Mouse (Mus musculus) kidney, adult 2 months (tissue): ENCODE measurements around the gene Gnb1.

Experiments used
- CTCF ChIP-seq: fragments of 200-500 bp; conservative IDR thresholded peaks from 2 replicates; pipeline ENCODE4 v1.5.1; 2011; ENCODE audit warnings: low read depth, mild to moderate bottlenecking, control low read depth, low read length, moderate library complexity, mixed read lengths; ENCODE audit not compliant: insufficient read depth, insufficient read length
- POLR2A ChIP-seq: fragments of 200-500 bp; IDR thresholded peaks from one replicate; pipeline ENCODE4 v1.6.1; 2011; ENCODE audit warnings: low read depth, low read length, control low read depth

- TF ChIP-seq POLR2A (no peak), CTCF (no peak)
Observed at GRCm38 (mm10) chr4:155596606-155597005, 105.4 kb downstream of the Gnb1 start.
